Mouse (Mus musculus) kidney, embryonic 16.5 days (tissue): ENCODE data around the gene Gm20708. TPM values are rescaled to one million over a fixed set of nuclear protein-coding genes. Genes with fewer than 3 reads are reported as not detected.

Experiments used
- ATAC-seq: fragments of 200-750 bp; cut with Nextera tagmentation; 2 replicates; pipeline ENCODE4 v1.8.0; 2017; ENCODE audit warnings: moderate TSS enrichment; ENCODE audit not compliant: low FRiP score, low TSS enrichment
- H3K27ac ChIP-seq: fragments of 300-500 bp; sonication (generic); 2 replicates; pipeline ENCODE4 v1.5.1; 2014; ENCODE audit warnings: low read length
- H3K27me3 ChIP-seq: fragments of 300-500 bp; sonication (generic); 2 replicates; pipeline ENCODE4 v1.6.1; 2014; ENCODE audit warnings: low read length, control low read depth, mixed read lengths; ENCODE audit not compliant: insufficient read depth
- H3K36me3 ChIP-seq: fragments of 300-500 bp; sonication (generic); 2 replicates; pipeline ENCODE4 v1.6.1; 2014; ENCODE audit warnings: low read length, control low read depth, mixed read lengths; ENCODE audit not compliant: insufficient read depth
- H3K4me1 ChIP-seq: fragments of 300-500 bp; sonication (generic); 2 replicates; pipeline ENCODE4 v1.6.1; 2014; ENCODE audit warnings: low read length, control low read depth, mixed read lengths; ENCODE audit not compliant: insufficient read depth
- H3K4me2 ChIP-seq: fragments of 300-500 bp; sonication (generic); replicated peaks from 2 replicates; pipeline ENCODE4 v1.6.1; 2014; ENCODE audit warnings: low read depth, low read length
- H3K4me3 ChIP-seq: fragments of 300-500 bp; sonication (generic); 2 replicates; pipeline ENCODE4 v1.5.1; 2014; ENCODE audit warnings: mild to moderate bottlenecking, low read length
- H3K9ac ChIP-seq: fragments of 300-500 bp; sonication (generic); replicated peaks from 2 replicates; pipeline ENCODE4 v1.6.1; 2014; ENCODE audit warnings: low read length
- H3K9me3 ChIP-seq: fragments of 300-500 bp; sonication (generic); 2 replicates; pipeline ENCODE4 v1.6.1; 2016; ENCODE audit warnings: low read length, control low read depth
- WGBS: fragments of 180-500 bp; shearing (Covaris S2); extraction: QIAGEN DNeasy Blood & Tissue Kit; methylation state at CpG from one replicate; pipeline ENCODE4 v1.1.7; 2014; 5-methylcytosine and 5-hydroxymethylcytosine counted together
- polyA plus RNA-seq: library from polyadenylated mRNA; unstranded; fragments of >200 nt; fragmentation: Nextera tagmentation; extraction: Ambion mirVana; gene quantifications from 2 replicates; pipeline ENCODE4 v1.2.1, GENCODE M21; 2015

Gm20708 gene
- polyA plus RNA-seq, 1 experiment from 2014 or later = 0.26 TPM

- Histone ChIP-seq H3K27ac (no peak overlapping the region), H3K4me2 (no peak overlapping the region), H3K9me3 (no peaks in the 10 kb centered on the region), H3K27me3 (no peaks in the 10 kb centered on the region), H3K9ac (no peak overlapping the region), H3K36me3 (no peaks in the 10 kb centered on the region), H3K4me3 (no peak overlapping the region), H3K4me1 (peaks cover 9% of the 10 kb centered on the region)
- ATAC-seq = no peak
- WGBS = 84% methylated on average over 1 of the region's 1 CpGs
Measured at GRCm38 (mm10) chr11:117839021-117839420, 29.6 kb downstream of the Gm20708 start.

DNA sequence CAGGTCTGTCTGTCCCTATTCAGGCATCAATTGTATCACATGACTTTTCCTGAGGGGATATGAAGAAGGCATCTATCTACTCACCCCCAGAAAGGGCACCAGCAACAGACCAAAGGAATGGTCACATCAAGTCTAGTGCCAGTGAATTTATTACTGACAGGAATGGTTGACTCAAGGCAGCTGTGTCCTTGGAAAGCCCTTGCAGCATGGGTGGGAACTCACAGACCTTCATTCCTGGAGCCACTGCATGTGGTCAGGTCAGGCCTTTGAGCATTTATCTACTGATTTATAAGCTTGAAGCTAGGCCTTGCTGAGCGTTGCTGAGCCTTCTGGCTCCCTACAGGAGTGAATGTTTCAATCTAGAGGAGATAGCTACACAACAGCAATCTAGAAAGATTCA, 31.4 kb downstream of the Gm20708 start:
- ATAC-seq = no peak
- Histone ChIP-seq H3K9me3 (no peaks in the 10 kb centered on the region), H3K27me3 (no peaks in the 10 kb centered on the region), H3K4me1 (peaks cover 14% of the 10 kb centered on the region), H3K4me2 (no peak overlapping the region), H3K27ac (no peak overlapping the region), H3K9ac (no peak overlapping the region), H3K36me3 (no peaks in the 10 kb centered on the region), H3K4me3 (no peak overlapping the region)
- WGBS = 27% methylated on average over 1 of the region's 1 CpGs

- no peak overlapping the region for H3K4me3 ChIP-seq
- 85% methylated on average over 2 of the region's 2 CpGs for WGBS
- H3K4me2 ChIP-seq = no peak overlapping the region
- no peaks in the 10 kb centered on the region for H3K27me3 ChIP-seq
- H3K4me1 ChIP-seq = peaks cover 21% of the 10 kb centered on the region
- H3K9ac ChIP-seq = no peak overlapping the region
- no peaks in the 10 kb centered on the region for H3K9me3 ChIP-seq
- no peaks in the 10 kb centered on the region for H3K36me3 ChIP-seq
- H3K27ac ChIP-seq = no peak overlapping the region
- ATAC-seq = no peak
Measured at GRCm38 (mm10) chr11:117843434-117843833, 34.0 kb downstream of the Gm20708 start.

GRCm38 (mm10) chr11:117844997-117845396, 35.5 kb downstream of the Gm20708 start:
- Histone ChIP-seq H3K27ac (peak overlapping the region; percentile 83), H3K4me2 (no peak overlapping the region), H3K36me3 (no peaks in the 10 kb centered on the region), H3K9ac (no peak overlapping the region), H3K4me3 (no peak overlapping the region), H3K9me3 (no peaks in the 10 kb centered on the region), H3K27me3 (no peaks in the 10 kb centered on the region), H3K4me1 (peaks cover 23% of the 10 kb centered on the region)
- 0 out of 2 replicates have a peak, but pooled peaks have one; percentile 29 for ATAC-seq
- 54% methylated on average over 2 of the region's 2 CpGs for WGBS

- 85% methylated on average over 2 of the region's 2 CpGs for WGBS
- 0 out of 2 replicates have a peak overlapping the region, but pooled peaks have one; percentile 13 for H3K27ac ChIP-seq
- peaks cover 29% of the 10 kb centered on the region for H3K4me1 ChIP-seq
- no peak overlapping the region for H3K4me3 ChIP-seq
- H3K4me2 ChIP-seq = no peak overlapping the region
- no peak for ATAC-seq
- H3K27me3 ChIP-seq = no peaks in the 10 kb centered on the region
- no peaks in the 10 kb centered on the region for H3K36me3 ChIP-seq
- no peak overlapping the region for H3K9ac ChIP-seq
- H3K9me3 ChIP-seq = no peaks in the 10 kb centered on the region
Measured at GRCm38 (mm10) chr11:117845651-117846050, 36.2 kb downstream of the Gm20708 start.

- Histone ChIP-seq H3K9ac (no peak overlapping the region), H3K9me3 (no peaks in the 10 kb centered on the region), H3K4me2 (no peak overlapping the region), H3K36me3 (peaks cover 3% of the 10 kb centered on the region; the same call in 1 of the 2 replicates), H3K4me3 (no peak overlapping the region), H3K4me1 (peaks cover 34% of the 10 kb centered on the region), H3K27me3 (no peaks in the 10 kb centered on the region), H3K27ac (no peak overlapping the region)
- ATAC-seq = peak; percentile 16; the same call in 1 of the 2 replicates
- WGBS = 42% methylated on average over 5 of the region's 5 CpGs
Measured at GRCm38 (mm10) chr11:117846640-117847039, 37.2 kb downstream of the Gm20708 start.

DNA sequence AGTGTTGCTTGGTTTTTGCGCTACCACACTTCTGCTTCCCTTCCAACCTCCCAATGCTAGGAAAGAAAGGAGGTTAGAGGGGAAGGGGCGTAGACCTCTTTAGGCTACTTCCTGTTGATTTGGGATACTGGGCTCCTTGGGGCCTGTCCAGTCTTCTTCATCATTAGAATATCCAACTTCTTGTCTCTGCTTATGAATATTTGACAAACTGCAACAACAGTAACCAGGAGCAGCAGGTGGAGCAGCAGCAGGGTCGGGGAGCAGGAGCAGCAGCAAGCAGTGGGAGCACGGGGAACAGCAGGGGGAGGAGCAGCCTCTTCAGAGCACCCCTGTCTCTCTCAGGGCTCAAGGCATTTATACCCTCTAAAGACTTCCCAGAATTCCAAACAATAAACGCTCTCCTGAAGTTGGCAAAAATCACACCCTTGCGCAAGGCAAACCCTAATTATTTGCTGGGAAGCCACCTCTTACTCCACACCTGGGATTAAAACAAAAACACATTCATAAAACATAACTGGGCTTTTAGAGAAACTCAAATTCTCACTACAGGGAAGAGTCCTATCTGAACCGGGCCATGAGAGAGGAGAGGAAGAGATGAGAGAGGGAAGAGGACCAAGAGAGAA, 38.2 kb downstream of the Gm20708 start:
- peak overlapping the region; percentile 97 for H3K27ac ChIP-seq
- no peaks in the 10 kb centered on the region for H3K9me3 ChIP-seq
- H3K4me1 ChIP-seq = peaks cover 34% of the 10 kb centered on the region
- H3K27me3 ChIP-seq = no peaks in the 10 kb centered on the region
- no peak for ATAC-seq
- H3K4me2 ChIP-seq = peak overlapping the region; percentile 90
- peak overlapping the region; percentile 69; the same call in 1 of the 2 replicates for H3K4me3 ChIP-seq
- H3K9ac ChIP-seq = peak overlapping the region; percentile 89
- WGBS = 71% methylated on average over 7 of the region's 7 CpGs
- peaks cover 9% of the 10 kb centered on the region for H3K36me3 ChIP-seq

DNA sequence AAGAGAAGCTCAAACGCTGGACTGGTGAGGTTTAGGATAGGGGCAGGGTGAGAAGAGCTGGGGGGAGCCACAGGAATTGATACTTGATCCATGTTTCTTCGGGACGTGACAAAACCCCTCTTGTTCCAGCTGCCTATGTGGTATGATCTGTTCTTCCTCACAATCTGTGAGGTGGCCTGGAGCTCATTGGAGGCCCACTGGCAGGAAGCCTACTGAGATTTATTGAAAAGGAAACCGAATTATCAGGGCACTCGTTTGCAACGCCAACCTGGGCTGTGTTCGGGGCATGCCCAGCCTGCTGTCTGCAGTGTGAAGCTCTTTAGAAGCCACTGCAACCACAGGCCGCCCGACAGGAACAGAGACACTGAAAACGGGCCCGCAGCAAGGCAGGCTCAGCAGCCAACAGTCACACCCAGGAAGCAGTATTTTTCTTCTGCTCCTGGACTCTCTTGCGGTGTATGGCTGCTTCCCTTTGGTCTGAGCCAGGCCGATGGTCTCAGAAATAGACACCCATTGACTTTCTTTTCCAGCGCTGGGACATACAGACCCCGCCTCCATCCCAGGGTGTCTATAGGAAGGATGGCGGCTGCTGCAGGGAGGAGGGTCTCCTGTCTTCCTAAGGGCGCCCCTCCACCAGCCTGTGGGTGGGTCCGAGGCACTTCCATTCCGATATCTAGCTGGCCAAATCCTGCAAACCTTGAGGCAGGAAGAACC, 39.0 kb downstream of the Gm20708 start:
- WGBS = 5% methylated on average over 19 of the region's 19 CpGs
- H3K27ac ChIP-seq = peak overlapping the region; percentile 97
- peaks cover 34% of the 10 kb centered on the region for H3K4me1 ChIP-seq
- no peaks in the 10 kb centered on the region for H3K27me3 ChIP-seq
- H3K4me3 ChIP-seq = peak overlapping the region; percentile 69
- peak overlapping the region; percentile 90 for H3K4me2 ChIP-seq
- H3K9me3 ChIP-seq = no peaks in the 10 kb centered on the region
- peak; percentile 80 for ATAC-seq
- H3K36me3 ChIP-seq = peaks cover 16% of the 10 kb centered on the region
- peak overlapping the region; percentile 89 for H3K9ac ChIP-seq

DNA sequence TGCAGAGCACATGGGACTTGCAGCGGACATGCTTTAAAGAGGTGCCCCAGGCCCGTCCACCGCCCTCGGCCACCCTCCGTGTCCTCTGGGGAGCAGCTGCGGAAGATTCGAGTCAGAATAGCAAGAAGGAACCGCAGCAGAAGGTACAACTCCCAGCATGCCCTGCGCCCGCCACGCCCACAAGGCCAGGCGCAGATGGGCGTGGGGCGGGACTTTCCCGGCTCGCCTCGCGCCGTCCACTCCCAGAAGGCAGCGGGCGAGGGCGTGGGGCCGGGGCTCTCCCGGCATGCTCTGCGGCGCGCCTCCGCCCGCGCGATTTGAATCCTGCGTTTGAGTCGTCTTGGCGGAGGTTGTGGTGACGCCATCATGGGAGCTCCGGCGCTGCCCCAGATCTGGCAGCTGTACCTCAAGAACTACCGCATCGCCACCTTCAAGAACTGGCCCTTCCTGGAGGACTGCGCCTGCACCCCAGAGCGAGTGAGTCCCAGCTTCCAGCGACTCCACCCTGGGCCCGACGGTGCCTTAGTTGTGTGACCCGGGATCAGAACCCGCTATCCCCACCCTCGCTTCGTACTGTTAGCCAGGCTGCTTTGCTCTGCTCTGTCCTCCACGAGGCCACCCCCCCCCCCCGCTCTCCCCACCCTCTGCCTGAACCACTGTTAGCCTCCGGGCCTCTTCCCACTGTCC, 39.7 kb downstream of the Gm20708 start, which contains the start of gene Birc5:
TSS of gene Birc5 (plus strand) at position 267 of the 687 bp plus-strand sequence.
- Histone ChIP-seq H3K9me3 (no peaks in the 10 kb centered on the region), H3K36me3 (peaks cover 22% of the 10 kb centered on the region), H3K27ac (peak within 1 kb of the TSS; percentile 97), H3K4me1 (peaks cover 34% of the 10 kb centered on the region), H3K4me2 (peak within 1 kb of the TSS; percentile 90), H3K9ac (peak within 1 kb of the TSS; percentile 89), H3K27me3 (no peaks in the 10 kb centered on the region), H3K4me3 (peak within 1 kb of the TSS; percentile 69)
- peak; percentile 90 for ATAC-seq
- WGBS = under 1% methylated on average over 51 of the region's 51 CpGs
